Mouse (Mus musculus): ENCODE measurements around the gene Dmp1.

The Dmp1 gene

GRCm38 (mm10) chr5:104202351-104202750 lies at the start of gene Dmp1:
Gene Dmp1 (plus strand): TSS chr5:104202613.
- Histone ChIP-seq H3K4me3 (replicated peaks; ENCODE audit: low read length) (no peak within 1 kb of the TSS), H3K27me3 (ENCODE audit: insufficient read depth, low read length) (no peaks in the 10 kb centered on the region), H3K36me3 (ENCODE audit: insufficient read depth, low read length) (no peaks in the 10 kb centered on the region), H3K9me3 (ENCODE audit: low read length) (peaks cover 4% of the 10 kb centered on the region; the same call in 1 of the 2 replicates), H3K4me1 (replicated peaks; ENCODE audit: low read depth, low read length) (no peaks in the 10 kb centered on the region)
- TF ChIP-seq NANOG (IDR thresholded peaks at IDR 0.05; ENCODE audit: borderline replicate concordance, low read length) = no peak
- TF ChIP-seq POU5F1 (IDR thresholded peaks at IDR 0.05; ENCODE audit: borderline replicate concordance, low read length) = no peak
- TF ChIP-seq CTCF (conservative IDR thresholded peaks at IDR 0.05; ENCODE audit: low read length) = no peak

GRCm38 (mm10) chr5:104157701-104158100 lies 44.7 kb upstream of the Dmp1 start:
- Histone ChIP-seq H3K4me1 (replicated peaks; ENCODE audit: low read depth, low read length) (no peaks in the 10 kb centered on the region), H3K36me3 (ENCODE audit: insufficient read depth, low read length) (no peaks in the 10 kb centered on the region), H3K4me3 (replicated peaks; ENCODE audit: low read length) (no peak overlapping the region), H3K27me3 (ENCODE audit: insufficient read depth, low read length) (no peaks in the 10 kb centered on the region), H3K9me3 (ENCODE audit: low read length) (no peaks in the 10 kb centered on the region)
- TF ChIP-seq NANOG (IDR thresholded peaks at IDR 0.05; ENCODE audit: borderline replicate concordance, low read length) = no peak
- no peak for TF ChIP-seq POU5F1 (IDR thresholded peaks at IDR 0.05; ENCODE audit: borderline replicate concordance, low read length)
- TF ChIP-seq CTCF (conservative IDR thresholded peaks at IDR 0.05; ENCODE audit: low read length) = no peak

- Histone ChIP-seq H3K36me3 (ENCODE audit: insufficient read depth, low read length) (no peaks in the 10 kb centered on the region), H3K4me3 (replicated peaks; ENCODE audit: low read length) (no peak overlapping the region), H3K9me3 (ENCODE audit: low read length) (no peaks in the 10 kb centered on the region), H3K4me1 (replicated peaks; ENCODE audit: low read depth, low read length) (no peaks in the 10 kb centered on the region), H3K27me3 (ENCODE audit: insufficient read depth, low read length) (no peaks in the 10 kb centered on the region)
- TF ChIP-seq NANOG (IDR thresholded peaks at IDR 0.05; ENCODE audit: borderline replicate concordance, low read length) (no peak), POU5F1 (IDR thresholded peaks at IDR 0.05; ENCODE audit: borderline replicate concordance, low read length) (no peak), CTCF (conservative IDR thresholded peaks at IDR 0.05; ENCODE audit: low read length) (no peak)
These were observed 43.9 kb upstream of the Dmp1 start for GRCm38 (mm10) chr5:104158332-104159052.

GRCm38 (mm10) chr5:104160581-104160980 lies 41.8 kb upstream of the Dmp1 start:
- H3K4me1 ChIP-seq (replicated peaks; ENCODE audit: low read depth, low read length) = peaks cover 7% of the 10 kb centered on the region
- H3K36me3 ChIP-seq (ENCODE audit: insufficient read depth, low read length) = no peaks in the 10 kb centered on the region
- TF ChIP-seq CTCF (conservative IDR thresholded peaks at IDR 0.05; ENCODE audit: low read length) (no peak), POU5F1 (IDR thresholded peaks at IDR 0.05; ENCODE audit: borderline replicate concordance, low read length) (no peak), NANOG (IDR thresholded peaks at IDR 0.05; ENCODE audit: borderline replicate concordance, low read length) (no peak)
- H3K4me3 ChIP-seq (replicated peaks; ENCODE audit: low read length) = no peak overlapping the region
- H3K27me3 ChIP-seq (ENCODE audit: insufficient read depth, low read length) = no peaks in the 10 kb centered on the region
- no peaks in the 10 kb centered on the region for H3K9me3 ChIP-seq (ENCODE audit: low read length)

- TF ChIP-seq NANOG (IDR thresholded peaks at IDR 0.05; ENCODE audit: borderline replicate concordance, low read length) = no peak
- no peak for TF ChIP-seq CTCF (conservative IDR thresholded peaks at IDR 0.05; ENCODE audit: low read length)
- no peak for TF ChIP-seq POU5F1 (IDR thresholded peaks at IDR 0.05; ENCODE audit: borderline replicate concordance, low read length)
- no peaks in the 10 kb centered on the region for H3K36me3 ChIP-seq (ENCODE audit: insufficient read depth, low read length)
- H3K4me3 ChIP-seq (replicated peaks; ENCODE audit: low read length) = no peak overlapping the region
- peaks cover 8% of the 10 kb centered on the region for H3K4me1 ChIP-seq (replicated peaks; ENCODE audit: low read depth, low read length)
- H3K27me3 ChIP-seq (ENCODE audit: insufficient read depth, low read length) = no peaks in the 10 kb centered on the region
- H3K9me3 ChIP-seq (ENCODE audit: low read length) = no peaks in the 10 kb centered on the region
These were observed 41.0 kb upstream of the Dmp1 start for GRCm38 (mm10) chr5:104161390-104161789.

- H3K27me3 ChIP-seq (ENCODE audit: insufficient read depth, low read length) = no peaks in the 10 kb centered on the region
- no peak for TF ChIP-seq NANOG (IDR thresholded peaks at IDR 0.05; ENCODE audit: borderline replicate concordance, low read length)
- H3K4me1 ChIP-seq (replicated peaks; ENCODE audit: low read depth, low read length) = peaks cover 8% of the 10 kb centered on the region
- no peaks in the 10 kb centered on the region for H3K9me3 ChIP-seq (ENCODE audit: low read length)
- H3K4me3 ChIP-seq (replicated peaks; ENCODE audit: low read length) = no peak overlapping the region
- H3K36me3 ChIP-seq (ENCODE audit: insufficient read depth, low read length) = no peaks in the 10 kb centered on the region
These were observed 38.9 kb upstream of the Dmp1 start for GRCm38 (mm10) chr5:104163536-104163935.

GRCm38 (mm10) chr5:104170412-104170811 lies 32.0 kb upstream of the Dmp1 start, which contains the start of gene Dspp:
Gene Dspp (plus strand): TSS chr5:104170712.
- Histone ChIP-seq H3K4me1 (replicated peaks; ENCODE audit: low read depth, low read length) (peaks cover 3% of the 10 kb centered on the region), H3K36me3 (ENCODE audit: insufficient read depth, low read length) (no peaks in the 10 kb centered on the region), H3K4me3 (replicated peaks; ENCODE audit: low read length) (no peak within 1 kb of the TSS), H3K9me3 (ENCODE audit: low read length) (peaks cover 8% of the 10 kb centered on the region), H3K27me3 (ENCODE audit: insufficient read depth, low read length) (no peaks in the 10 kb centered on the region)
- no peak for TF ChIP-seq POU5F1 (IDR thresholded peaks at IDR 0.05; ENCODE audit: borderline replicate concordance, low read length)
- no peak for TF ChIP-seq NANOG (IDR thresholded peaks at IDR 0.05; ENCODE audit: borderline replicate concordance, low read length)
- TF ChIP-seq CTCF (conservative IDR thresholded peaks at IDR 0.05; ENCODE audit: low read length) = no peak

- TF ChIP-seq CTCF (conservative IDR thresholded peaks at IDR 0.05; ENCODE audit: low read length) = no peak
- TF ChIP-seq NANOG (IDR thresholded peaks at IDR 0.05; ENCODE audit: borderline replicate concordance, low read length) = no peak
- TF ChIP-seq POU5F1 (IDR thresholded peaks at IDR 0.05; ENCODE audit: borderline replicate concordance, low read length) = no peak
- no peaks in the 10 kb centered on the region; the same call in 1 of the 2 replicates for H3K4me1 ChIP-seq (replicated peaks; ENCODE audit: low read depth, low read length)
- H3K9me3 ChIP-seq (ENCODE audit: low read length) = peaks cover 35% of the 10 kb centered on the region
- no peaks in the 10 kb centered on the region for H3K36me3 ChIP-seq (ENCODE audit: insufficient read depth, low read length)
- H3K4me3 ChIP-seq (replicated peaks; ENCODE audit: low read length) = no peak overlapping the region
- no peaks in the 10 kb centered on the region for H3K27me3 ChIP-seq (ENCODE audit: insufficient read depth, low read length)
These were observed 29.3 kb upstream of the Dmp1 start for GRCm38 (mm10) chr5:104173094-104173493.

- Histone ChIP-seq H3K4me3 (replicated peaks; ENCODE audit: low read length) (no peak overlapping the region), H3K36me3 (ENCODE audit: insufficient read depth, low read length) (no peaks in the 10 kb centered on the region), H3K9me3 (ENCODE audit: low read length) (peaks cover 90% of the 10 kb centered on the region), H3K27me3 (ENCODE audit: insufficient read depth, low read length) (no peaks in the 10 kb centered on the region), H3K4me1 (replicated peaks; ENCODE audit: low read depth, low read length) (no peaks in the 10 kb centered on the region)
- no peak for TF ChIP-seq POU5F1 (IDR thresholded peaks at IDR 0.05; ENCODE audit: borderline replicate concordance, low read length)
- TF ChIP-seq NANOG (IDR thresholded peaks at IDR 0.05; ENCODE audit: borderline replicate concordance, low read length) = no peak
- TF ChIP-seq CTCF (conservative IDR thresholded peaks at IDR 0.05; ENCODE audit: low read length) = no peak
These were observed 18.7 kb upstream of the Dmp1 start for GRCm38 (mm10) chr5:104183743-104184142.

Measured in E14TG2a.4 (cell line).